Mouse (Mus musculus) right cerebral cortex, adult 2 months (tissue): ENCODE measurements around the gene Asic1.

Experiments used
- DNase-seq, 2 experiments: peaks; one replicate each; pipeline ENCODE4 v3.0.0; 2021 to 2022; ENCODE audit warnings: low spot score in 2 of 2

Asic1 gene

GRCm38 (mm10) chr15:99663964-99664599 lies 6.1 kb upstream of the Asic1 start:
- peak in 1 of 2 experiments; percentile 46 for DNase-seq

- DNase-seq: peak; percentile 69 to 76
Measured at GRCm38 (mm10) chr15:99664600-99665451, 5.3 kb upstream of the Asic1 start.

- no peak for DNase-seq
Measured at GRCm38 (mm10) chr15:99667544-99667943, 2.6 kb upstream of the Asic1 start.

- DNase-seq: peak; percentile 81 to 83
Measured at GRCm38 (mm10) chr15:99668881-99669280, 1.3 kb upstream of the Asic1 start.

GRCm38 (mm10) chr15:99669392-99669791 lies 776 bp upstream of the Asic1 start:
- DNase-seq: no peak

- peak in 1 of 2 experiments; percentile 35 for DNase-seq
Measured at GRCm38 (mm10) chr15:99670964-99671670, 949 bp downstream of the Asic1 start.

GRCm38 (mm10) chr15:99671783-99672182 lies 1.6 kb downstream of the Asic1 start:
- DNase-seq: peak in 1 of 2 experiments; percentile 39

GRCm38 (mm10) chr15:99674866-99675265 lies 4.7 kb downstream of the Asic1 start:
- no peak for DNase-seq

GRCm38 (mm10) chr15:99677089-99677488 lies 6.9 kb downstream of the Asic1 start:
- no peak for DNase-seq

- DNase-seq: no peak
Measured at GRCm38 (mm10) chr15:99678063-99678800, 8.1 kb downstream of the Asic1 start.

GRCm38 (mm10) chr15:99679008-99679407 lies 8.8 kb downstream of the Asic1 start:
- DNase-seq: no peak

- no peak for DNase-seq
Measured at GRCm38 (mm10) chr15:99682880-99683279, 12.7 kb downstream of the Asic1 start.

- DNase-seq: no peak
Measured at GRCm38 (mm10) chr15:99684156-99684555, 14.0 kb downstream of the Asic1 start.

- peak; percentile 55 to 64 for DNase-seq
Measured at GRCm38 (mm10) chr15:99688712-99689111, 18.5 kb downstream of the Asic1 start.

GRCm38 (mm10) chr15:99690924-99691323 lies 20.8 kb downstream of the Asic1 start:
- no peak for DNase-seq

GRCm38 (mm10) chr15:99691976-99692375 lies 21.8 kb downstream of the Asic1 start:
- DNase-seq: no peak

- no peak for DNase-seq
Measured at GRCm38 (mm10) chr15:99697309-99697708, 27.1 kb downstream of the Asic1 start.

- DNase-seq: no peak
Measured at GRCm38 (mm10) chr15:99698533-99699085, 28.4 kb downstream of the Asic1 start.

GRCm38 (mm10) chr15:99699715-99700114 lies 29.5 kb downstream of the Asic1 start:
- DNase-seq: no peak

- no peak for DNase-seq
Measured at GRCm38 (mm10) chr15:99700219-99701106, 30.3 kb downstream of the Asic1 start.
